Mouse (Mus musculus): ENCODE measurements around the gene Ccdc47. TPM values are rescaled to one million over a fixed set of nuclear protein-coding genes. Genes with fewer than 3 reads are reported as not detected.
A peak's percentile ranks its signal among the peaks of the same experiment; 100 is the strongest.

Gene Ccdc47
- polyA plus RNA-seq, 2 experiments, result 48.8 to 63.7 TPM

- Histone ChIP-seq H3K9ac (ENCODE audit: low read depth, low read length, severe bottlenecking) (no peak overlapping the region), H3K4me1 (ENCODE audit: control insufficient read depth, insufficient read depth, low read length) (no peaks in the 10 kb centered on the region), H3K27me3 (ENCODE audit: control insufficient read depth, insufficient read depth, low read length) (no peaks in the 10 kb centered on the region), H3K27ac (replicated peaks; ENCODE audit: low read depth, low read length) (no peak overlapping the region), H3K36me3 (ENCODE audit: control insufficient read depth, insufficient read depth, low read length) (peaks cover 55% of the 10 kb centered on the region), H3K4me3 (replicated peaks; ENCODE audit: low read length) (no peak overlapping the region), H3K9me3 (ENCODE audit: control insufficient read depth, low read length) (no peaks in the 10 kb centered on the region), H3K4me2 (replicated peaks; ENCODE audit: low read depth, low read length, severe bottlenecking) (no peak overlapping the region)
- ATAC-seq (ENCODE audit: low FRiP score, low read depth), result no peak
- no peak for DNase-seq (ENCODE audit: low spot score)
- TF ChIP-seq POLR2A (IDR thresholded peaks at IDR 0.05; ENCODE audit: borderline replicate concordance, extremely low read depth, insufficient read depth, insufficient read length), result no peak
- 89% methylated on average over 4 of the region's 4 CpGs for WGBS
These were observed 17.9 kb downstream of the Ccdc47 start for GRCm38 (mm10) chr11:106198277-106198676.

GRCm38 (mm10) chr11:106195341-106195740 lies 20.8 kb downstream of the Ccdc47 start:
- Histone ChIP-seq H3K4me3 (replicated peaks; ENCODE audit: low read length) (no peak overlapping the region), H3K4me1 (ENCODE audit: control insufficient read depth, insufficient read depth, low read length) (no peaks in the 10 kb centered on the region), H3K9ac (ENCODE audit: low read depth, low read length, severe bottlenecking) (no peak overlapping the region), H3K27me3 (ENCODE audit: control insufficient read depth, insufficient read depth, low read length) (no peaks in the 10 kb centered on the region), H3K27ac (replicated peaks; ENCODE audit: low read depth, low read length) (no peak overlapping the region), H3K9me3 (ENCODE audit: control insufficient read depth, low read length) (no peaks in the 10 kb centered on the region), H3K36me3 (ENCODE audit: control insufficient read depth, insufficient read depth, low read length) (peaks cover 27% of the 10 kb centered on the region), H3K4me2 (replicated peaks; ENCODE audit: low read depth, low read length, severe bottlenecking) (no peak overlapping the region)
- TF ChIP-seq POLR2A (IDR thresholded peaks at IDR 0.05; ENCODE audit: borderline replicate concordance, extremely low read depth, insufficient read depth, insufficient read length), result no peak
- ATAC-seq (ENCODE audit: low FRiP score, low read depth), result no peak
- no peak for DNase-seq (ENCODE audit: low spot score)

GRCm38 (mm10) chr11:106194891-106195290 lies 21.3 kb downstream of the Ccdc47 start:
- ATAC-seq (ENCODE audit: low FRiP score, low read depth) (no peak), DNase-seq (ENCODE audit: low spot score) (no peak)
- Histone ChIP-seq H3K27ac (replicated peaks; ENCODE audit: low read depth, low read length) (no peak overlapping the region), H3K4me3 (replicated peaks; ENCODE audit: low read length) (no peak overlapping the region), H3K4me2 (replicated peaks; ENCODE audit: low read depth, low read length, severe bottlenecking) (no peak overlapping the region), H3K36me3 (ENCODE audit: control insufficient read depth, insufficient read depth, low read length) (peaks cover 25% of the 10 kb centered on the region), H3K9ac (ENCODE audit: low read depth, low read length, severe bottlenecking) (no peak overlapping the region), H3K27me3 (ENCODE audit: control insufficient read depth, insufficient read depth, low read length) (no peaks in the 10 kb centered on the region), H3K9me3 (ENCODE audit: control insufficient read depth, low read length) (no peaks in the 10 kb centered on the region), H3K4me1 (ENCODE audit: control insufficient read depth, insufficient read depth, low read length) (no peaks in the 10 kb centered on the region)
- WGBS, result 90% methylated on average over 7 of the region's 7 CpGs
- TF ChIP-seq POLR2A (IDR thresholded peaks at IDR 0.05; ENCODE audit: borderline replicate concordance, extremely low read depth, insufficient read depth, insufficient read length), result no peak

GRCm38 (mm10) chr11:106194155-106194541 lies 22.0 kb downstream of the Ccdc47 start:
- H3K9me3 ChIP-seq (ENCODE audit: control insufficient read depth, low read length), result no peaks in the 10 kb centered on the region
- H3K9ac ChIP-seq (ENCODE audit: low read depth, low read length, severe bottlenecking), result peak overlapping the region; percentile 54
- no peaks in the 10 kb centered on the region for H3K27me3 ChIP-seq (ENCODE audit: control insufficient read depth, insufficient read depth, low read length)
- WGBS, result 31% methylated on average over 3 of the region's 3 CpGs
- H3K36me3 ChIP-seq (ENCODE audit: control insufficient read depth, insufficient read depth, low read length), result peaks cover 22% of the 10 kb centered on the region
- no peak for TF ChIP-seq POLR2A (IDR thresholded peaks at IDR 0.05; ENCODE audit: borderline replicate concordance, extremely low read depth, insufficient read depth, insufficient read length)
- H3K4me2 ChIP-seq (replicated peaks; ENCODE audit: low read depth, low read length, severe bottlenecking), result peak overlapping the region; percentile 65
- peak overlapping the region; percentile 73 for H3K27ac ChIP-seq (replicated peaks; ENCODE audit: low read depth, low read length)
- DNase-seq (ENCODE audit: low spot score), result no peak
- no peak for ATAC-seq (ENCODE audit: low FRiP score, low read depth)
- peak overlapping the region; percentile 51 for H3K4me3 ChIP-seq (replicated peaks; ENCODE audit: low read length)
- H3K4me1 ChIP-seq (ENCODE audit: control insufficient read depth, insufficient read depth, low read length), result no peaks in the 10 kb centered on the region

GRCm38 (mm10) chr11:106193371-106194154 lies 22.6 kb downstream of the Ccdc47 start:
- 0% methylated on average over 39 of the region's 44 CpGs for WGBS
- Histone ChIP-seq H3K9me3 (ENCODE audit: control insufficient read depth, low read length) (no peaks in the 10 kb centered on the region), H3K4me3 (replicated peaks; ENCODE audit: low read length) (peak overlapping the region; percentile 51), H3K36me3 (ENCODE audit: control insufficient read depth, insufficient read depth, low read length) (peaks cover 22% of the 10 kb centered on the region), H3K4me2 (replicated peaks; ENCODE audit: low read depth, low read length, severe bottlenecking) (peak overlapping the region; percentile 65), H3K4me1 (ENCODE audit: control insufficient read depth, insufficient read depth, low read length) (no peaks in the 10 kb centered on the region), H3K27me3 (ENCODE audit: control insufficient read depth, insufficient read depth, low read length) (no peaks in the 10 kb centered on the region), H3K27ac (replicated peaks; ENCODE audit: low read depth, low read length) (peak overlapping the region; percentile 73), H3K9ac (ENCODE audit: low read depth, low read length, severe bottlenecking) (peak overlapping the region; percentile 56)
- TF ChIP-seq POLR2A (IDR thresholded peaks at IDR 0.05; ENCODE audit: borderline replicate concordance, extremely low read depth, insufficient read depth, insufficient read length), result peak; percentile 66; the same call in 1 of the 2 replicates
- DNase-seq (ENCODE audit: low spot score) (peak; percentile 95), ATAC-seq (ENCODE audit: low FRiP score, low read depth) (peak; percentile 95)
